Mouse (Mus musculus) CD4-positive, CD25-positive, alpha-beta regulatory T cell, adult 2 months (primary cell): ENCODE measurements around the gene Rbp1.

ENCODE experiments used
- DNase-seq: peaks from one replicate; pipeline ENCODE4 v3.0.0-alpha.2; 2012; ENCODE audit warnings: low read depth, low spot score

Gene Rbp1

DNA sequence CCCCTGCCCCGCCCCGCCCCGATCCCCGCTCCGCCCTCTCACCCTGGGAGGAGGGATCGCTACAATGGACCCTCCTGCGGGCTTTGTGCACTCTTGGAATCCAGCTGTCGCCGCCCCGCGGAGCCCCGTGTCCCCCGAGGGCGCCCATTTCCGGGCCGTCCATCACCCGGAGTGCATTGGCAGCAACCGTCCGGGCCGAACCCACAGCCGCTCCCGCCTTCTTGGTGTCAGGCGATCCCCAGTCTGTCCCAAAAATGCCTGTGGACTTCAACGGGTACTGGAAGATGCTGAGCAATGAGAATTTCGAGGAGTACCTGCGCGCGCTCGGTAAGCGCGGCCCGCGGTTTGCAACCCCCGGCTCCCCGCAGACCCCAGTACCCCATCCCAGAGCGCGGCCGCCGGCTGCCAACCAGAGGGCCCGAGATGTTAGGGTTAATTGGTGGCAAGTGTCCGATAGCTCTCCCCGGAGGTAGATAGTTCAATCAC lies 2.0 kb downstream of the Rbp1 start:
- DNase-seq, result peak; percentile 4

DNA sequence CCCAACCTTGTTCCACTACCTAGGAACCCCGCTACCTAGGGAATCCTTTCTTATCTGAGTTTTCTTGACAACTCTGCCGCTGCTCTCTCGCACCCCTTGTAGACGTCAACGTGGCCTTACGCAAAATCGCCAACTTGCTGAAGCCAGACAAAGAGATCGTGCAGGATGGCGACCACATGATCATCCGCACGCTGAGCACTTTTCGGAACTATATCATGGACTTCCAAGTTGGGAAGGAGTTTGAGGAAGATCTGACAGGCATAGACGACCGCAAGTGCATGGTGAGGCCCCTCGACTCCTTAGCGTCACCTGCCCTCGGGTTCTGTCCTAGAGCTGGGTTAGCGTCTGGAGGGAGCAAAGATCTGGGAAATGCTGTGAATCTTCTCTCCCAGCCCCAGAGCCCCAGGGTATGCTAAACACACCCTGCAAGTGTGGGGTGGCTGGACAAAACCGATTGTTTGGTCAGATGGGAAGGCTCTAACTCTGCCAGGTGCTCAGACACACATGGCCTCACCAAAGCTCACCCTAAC lies 2.7 kb downstream of the Rbp1 start:
- no peak for DNase-seq

DNA sequence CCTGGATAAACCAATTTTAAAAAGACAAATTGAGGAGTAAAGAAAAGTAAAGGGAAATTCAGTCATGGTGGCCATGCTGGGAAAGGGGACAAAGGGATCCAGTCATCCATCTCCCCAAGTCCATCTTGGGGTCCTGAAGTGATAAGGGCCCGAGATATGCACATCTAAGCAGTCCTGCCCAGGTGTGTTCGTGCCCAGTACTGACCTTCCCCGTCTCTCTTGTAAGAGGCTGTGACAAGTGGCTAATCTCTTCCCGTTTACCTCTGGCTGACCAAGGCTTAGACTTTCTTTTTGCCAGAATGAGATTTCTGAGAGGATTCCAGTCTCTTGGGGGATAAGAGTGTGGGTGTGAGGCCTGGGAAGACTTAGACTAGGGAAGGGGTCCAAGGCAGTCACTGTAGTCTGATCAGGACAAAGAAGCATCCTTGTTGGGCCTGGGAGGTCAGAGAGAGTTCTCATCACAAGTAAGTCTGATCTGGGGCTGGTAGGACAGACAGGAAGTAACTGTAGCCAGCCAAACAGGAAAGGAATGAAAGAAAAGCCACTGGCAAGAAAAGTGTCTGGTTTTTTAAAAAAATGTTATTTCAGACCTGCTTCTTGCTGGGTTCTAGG lies 5.3 kb downstream of the Rbp1 start:
- DNase-seq, result no peak

DNA sequence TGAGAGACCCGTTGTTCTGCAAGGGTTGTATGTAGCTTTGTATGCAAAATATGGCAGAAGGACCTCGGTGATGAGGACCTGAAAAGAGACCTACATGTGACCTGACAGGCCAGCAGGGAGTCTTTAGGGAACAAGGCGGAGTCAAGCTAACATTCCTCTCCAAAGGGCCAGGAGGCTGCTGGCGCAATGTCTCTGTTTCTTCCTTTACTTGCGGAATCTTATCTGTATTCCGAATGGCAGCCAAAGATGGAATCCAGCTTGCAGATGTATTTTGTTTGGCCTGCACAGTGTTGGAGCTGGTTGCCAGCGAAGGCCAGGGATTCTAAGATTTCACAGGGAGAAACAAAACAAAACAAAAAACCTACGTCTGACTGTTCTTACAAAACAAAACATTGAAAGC lies 6.0 kb downstream of the Rbp1 start:
- DNase-seq, result no peak

DNA sequence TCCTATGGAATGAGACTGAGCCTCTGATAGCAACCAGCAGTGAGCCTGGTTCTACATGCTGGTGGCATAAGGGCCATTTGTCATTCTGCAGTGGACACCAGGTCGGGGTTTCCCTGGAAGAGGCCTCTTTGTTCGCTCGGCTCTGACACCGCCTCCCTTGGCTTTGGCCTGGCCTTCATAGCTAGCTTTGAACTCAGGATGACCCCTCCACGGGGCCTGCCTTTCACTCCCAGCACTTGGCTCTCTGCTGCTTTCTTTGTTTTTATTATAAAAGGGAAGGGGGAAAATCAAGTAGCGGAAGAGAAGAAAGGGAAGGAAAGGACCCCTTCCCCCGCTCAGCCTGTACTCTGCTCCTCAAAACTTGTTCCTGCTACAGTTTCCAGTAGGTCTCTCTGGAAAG lies 7.0 kb downstream of the Rbp1 start:
- DNase-seq, result no peak

DNA sequence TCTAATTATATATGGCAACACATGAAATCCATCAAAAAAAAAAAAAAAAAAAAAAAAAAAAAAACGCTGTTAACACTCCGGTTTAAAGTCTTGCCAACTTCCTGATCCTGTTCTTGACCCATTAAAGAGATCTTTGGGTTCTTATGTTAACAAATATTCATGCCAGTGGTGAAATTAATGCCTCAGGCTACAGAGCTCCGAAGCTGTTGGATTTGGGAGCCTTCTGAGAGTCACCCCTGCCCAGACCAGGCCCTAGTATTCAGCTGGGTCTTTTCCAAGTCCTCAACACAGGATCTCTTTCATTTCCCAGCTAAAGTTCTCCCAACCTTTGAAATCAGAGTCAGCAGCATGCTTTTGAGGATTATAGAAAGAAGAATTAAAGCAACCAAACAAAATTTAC lies 7.8 kb downstream of the Rbp1 start:
- DNase-seq, result no peak

DNA sequence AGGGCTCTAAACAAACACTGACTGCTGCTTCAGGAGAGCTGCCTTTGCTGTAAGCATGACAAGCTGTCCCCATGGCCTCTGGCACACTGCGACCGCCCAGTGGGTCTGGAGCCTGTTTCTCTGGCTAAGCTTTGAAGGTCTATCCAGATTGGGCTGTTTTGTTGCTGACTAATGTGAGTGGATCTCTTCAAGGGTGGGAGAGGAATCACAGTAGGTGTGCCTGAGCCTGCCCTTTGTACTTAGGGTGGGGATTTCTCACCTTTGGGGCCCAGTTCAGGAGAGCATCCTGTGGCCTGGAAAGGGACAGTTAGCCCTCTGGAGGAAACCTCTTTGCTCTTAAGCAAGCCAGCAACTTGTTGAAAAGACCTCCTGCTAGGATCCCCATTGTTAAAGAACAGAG lies 10.3 kb downstream of the Rbp1 start:
- DNase-seq, result no peak

DNA sequence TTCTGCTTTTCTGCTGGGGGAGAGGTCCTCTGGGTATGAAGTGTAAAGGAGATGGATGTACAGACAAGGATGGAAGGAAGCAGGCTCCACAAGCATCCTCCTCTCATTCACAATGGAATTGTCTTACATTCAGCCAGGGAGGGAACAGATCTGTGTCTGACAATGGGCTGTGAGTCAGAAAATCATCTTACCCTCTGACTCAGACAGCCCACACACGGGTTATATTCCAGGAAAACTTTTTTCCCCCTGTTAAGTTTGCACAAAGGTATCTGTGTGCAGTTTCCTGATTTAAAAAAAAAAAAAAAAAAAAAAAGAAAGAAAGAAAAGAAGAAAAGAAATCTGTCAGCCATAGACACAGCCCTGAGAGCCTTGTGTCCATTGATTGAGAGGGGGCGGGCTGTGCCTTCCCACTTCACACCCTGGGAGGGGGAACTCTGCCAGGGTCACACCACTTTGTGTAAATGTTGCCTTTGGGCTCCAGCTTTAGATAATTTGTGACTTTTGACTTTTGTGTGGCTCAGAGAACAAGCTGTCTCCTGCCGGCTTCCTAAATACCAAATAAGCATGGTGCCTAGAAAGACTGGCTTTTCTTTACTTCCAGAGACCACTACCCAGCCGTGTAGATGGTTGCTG lies 11.3 kb downstream of the Rbp1 start:
- DNase-seq, result no peak

DNA sequence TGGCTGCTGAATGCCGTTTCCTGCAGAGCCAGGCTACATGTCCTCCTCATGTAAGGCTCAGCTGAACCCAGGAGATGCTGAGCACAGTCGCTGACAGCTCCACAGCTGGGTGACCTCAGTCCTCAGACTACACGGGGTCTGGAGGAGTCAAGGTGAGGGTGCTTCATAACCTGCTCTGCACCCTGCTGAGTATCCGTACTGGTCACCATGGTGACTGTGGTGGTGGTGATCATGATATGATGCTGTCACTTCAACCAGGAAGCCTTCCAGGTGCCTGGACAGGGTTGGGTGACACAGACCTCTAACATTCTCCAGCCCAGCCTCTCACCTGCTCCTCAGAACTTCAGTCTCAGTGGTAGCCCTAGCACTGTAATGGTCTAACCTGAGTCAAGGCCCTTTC lies 15.1 kb downstream of the Rbp1 start:
- no peak for DNase-seq

DNA sequence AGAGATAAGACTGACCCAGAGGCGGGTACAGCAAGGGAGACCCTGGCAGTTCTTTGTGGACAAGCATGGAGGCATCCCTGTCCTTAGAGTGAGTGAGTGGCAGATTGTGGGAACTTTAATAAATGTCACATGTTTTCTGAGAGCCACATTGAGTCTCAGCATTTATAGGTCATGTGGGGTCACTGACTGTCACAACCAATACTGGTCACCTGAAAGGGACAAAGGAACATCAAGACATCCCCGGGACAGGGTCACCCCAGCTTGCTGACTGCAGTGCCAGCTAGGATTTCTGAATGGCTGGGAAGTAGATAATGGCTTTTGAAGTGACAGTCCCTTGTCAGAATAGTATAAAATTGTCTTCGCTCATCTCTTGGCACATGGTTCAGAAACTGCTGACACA lies 16.3 kb downstream of the Rbp1 start:
- no peak for DNase-seq

DNA sequence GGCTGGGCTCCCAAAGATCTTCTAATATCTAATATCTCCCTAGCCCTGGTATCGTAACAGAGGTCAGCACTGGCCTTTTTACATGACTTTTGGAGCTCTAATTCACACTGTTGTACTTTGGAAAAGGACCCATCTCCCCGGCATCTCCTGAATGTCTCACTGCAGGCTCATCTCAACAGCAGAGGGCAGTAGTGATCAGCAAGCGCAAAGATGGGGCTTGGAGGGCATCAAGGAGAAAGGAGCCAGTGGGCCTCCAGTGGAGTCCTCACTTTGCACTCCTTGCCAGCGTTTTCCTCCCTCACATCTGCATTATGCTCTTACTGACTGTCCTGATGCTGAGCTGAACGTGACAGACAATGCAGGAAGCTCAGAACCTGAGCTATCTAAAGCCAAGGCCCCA lies 19.9 kb downstream of the Rbp1 start:
- no peak for DNase-seq

DNA sequence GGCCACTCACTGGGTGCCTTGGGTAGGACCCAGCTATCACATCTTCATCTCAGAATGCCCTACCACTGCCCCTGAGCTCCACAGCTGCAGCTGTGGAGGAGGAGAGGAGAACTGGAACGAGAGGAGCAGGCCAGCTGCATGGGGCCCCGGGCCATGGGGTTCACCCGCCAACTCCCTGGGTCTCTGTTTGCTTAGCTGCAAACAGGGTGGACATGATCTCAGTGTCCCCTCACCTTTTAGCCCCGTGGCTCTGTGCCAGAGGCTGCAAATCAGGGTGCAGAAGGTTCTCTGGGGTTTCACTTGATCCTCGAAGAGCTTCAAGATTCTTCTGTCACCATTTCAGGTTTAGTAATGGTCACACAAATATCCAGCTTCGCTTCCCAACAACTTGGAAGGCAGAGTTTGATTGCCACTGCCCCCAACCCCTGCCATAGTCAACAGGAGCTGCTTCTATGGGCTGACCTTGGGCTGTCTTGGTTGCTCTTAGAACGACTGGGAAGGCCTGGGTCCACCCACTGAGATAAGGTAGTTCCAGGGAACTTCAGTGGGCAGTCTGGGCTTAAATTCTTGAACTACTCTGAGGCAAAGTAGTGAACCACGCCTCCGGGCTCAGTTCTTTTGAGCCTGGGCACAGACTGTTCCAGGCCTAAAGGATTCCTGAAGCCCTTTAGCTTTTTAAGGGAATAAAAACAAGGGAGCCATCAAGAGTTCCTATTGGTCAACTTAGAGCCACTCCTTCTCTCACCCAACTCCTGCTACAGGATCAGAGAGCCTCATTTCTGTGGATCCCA lies 22.8 kb downstream of the Rbp1 start:
- no peak for DNase-seq

DNA sequence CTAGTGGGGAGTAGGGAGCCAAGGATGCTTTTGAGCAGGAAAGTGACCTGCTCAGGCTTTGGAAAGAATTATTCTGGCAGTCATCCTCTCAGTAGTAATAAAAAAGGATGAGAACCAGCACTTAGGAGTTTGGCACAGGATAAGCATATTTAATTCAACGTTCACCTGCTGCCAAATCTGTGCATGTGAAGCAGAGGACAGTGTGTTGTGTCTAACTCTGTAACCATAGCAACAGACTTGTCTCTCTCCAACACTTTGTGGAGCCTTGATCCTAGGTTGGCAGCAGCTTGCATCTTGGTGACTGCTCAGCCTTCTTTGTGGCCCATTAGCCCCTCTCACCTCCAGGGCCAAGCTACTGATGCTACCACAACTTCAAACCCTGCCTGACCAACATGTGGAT lies 28.2 kb downstream of the Rbp1 start:
- no peak for DNase-seq

DNA sequence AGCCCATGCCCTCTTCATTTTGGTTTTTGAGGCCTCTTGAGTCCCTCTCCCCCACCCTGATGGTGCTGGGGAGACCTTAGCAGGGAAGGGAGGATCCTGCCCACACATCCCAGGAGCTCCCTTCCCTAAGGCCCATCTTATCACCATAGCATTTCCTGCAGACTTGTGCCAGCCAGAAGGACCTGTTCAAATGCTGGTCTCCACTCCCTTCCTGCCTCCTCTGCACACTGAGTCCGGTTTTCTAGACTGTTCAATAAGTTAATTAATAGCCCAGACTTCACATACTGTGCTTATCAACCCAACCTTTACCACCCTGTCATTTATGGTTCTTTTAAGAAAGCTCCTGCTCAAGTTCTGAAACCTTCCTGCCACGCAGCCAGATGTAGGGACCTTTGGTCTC lies 43.9 kb downstream of the Rbp1 start:
- no peak for DNase-seq

DNA sequence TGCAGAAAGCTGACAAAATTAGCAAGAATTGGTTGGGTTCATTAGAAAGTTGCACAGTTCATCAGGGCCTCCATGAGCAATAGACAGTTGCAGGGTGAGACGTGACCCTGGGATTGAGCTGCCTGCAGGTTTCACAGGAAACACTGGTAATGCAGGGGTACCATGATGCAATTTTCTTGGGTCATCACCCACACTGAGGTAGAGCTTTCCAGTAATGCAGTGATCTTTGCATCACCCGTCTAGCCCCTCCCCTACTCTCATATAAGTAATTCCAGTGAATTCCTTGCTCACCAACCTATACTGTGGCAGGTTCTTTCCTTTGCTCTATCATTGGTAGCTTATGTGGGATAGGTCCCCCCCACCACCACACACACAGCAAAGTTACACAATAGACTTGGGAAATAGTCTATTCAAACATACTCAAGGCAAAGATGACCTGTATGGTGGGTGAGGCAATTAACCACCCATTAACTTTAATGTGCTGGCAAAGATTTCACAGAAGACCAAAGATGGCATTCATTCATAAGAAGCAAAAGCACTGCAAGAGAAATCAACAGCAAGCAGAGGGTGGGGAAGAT lies 57.5 kb downstream of the Rbp1 start:
- DNase-seq, result no peak

DNA sequence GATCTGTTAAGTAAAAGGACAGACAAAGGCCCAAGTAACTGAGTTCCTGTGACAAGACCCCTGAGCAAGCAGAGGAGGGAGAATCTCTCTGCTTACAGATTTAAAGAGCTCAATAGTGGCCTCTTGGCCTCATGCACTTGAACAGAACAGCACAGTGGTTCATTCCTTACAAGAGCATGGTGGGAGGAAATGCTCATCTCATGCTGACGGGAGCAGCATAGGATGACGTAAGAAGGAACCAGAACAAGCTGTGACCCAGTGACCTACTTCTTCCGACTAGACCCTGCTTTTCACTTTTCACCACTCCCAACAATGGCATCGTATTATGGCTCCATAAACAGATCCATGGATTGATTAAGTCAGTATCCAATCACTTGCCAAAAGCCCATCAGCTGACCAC lies 59.5 kb downstream of the Rbp1 start:
- DNase-seq, result no peak

DNA sequence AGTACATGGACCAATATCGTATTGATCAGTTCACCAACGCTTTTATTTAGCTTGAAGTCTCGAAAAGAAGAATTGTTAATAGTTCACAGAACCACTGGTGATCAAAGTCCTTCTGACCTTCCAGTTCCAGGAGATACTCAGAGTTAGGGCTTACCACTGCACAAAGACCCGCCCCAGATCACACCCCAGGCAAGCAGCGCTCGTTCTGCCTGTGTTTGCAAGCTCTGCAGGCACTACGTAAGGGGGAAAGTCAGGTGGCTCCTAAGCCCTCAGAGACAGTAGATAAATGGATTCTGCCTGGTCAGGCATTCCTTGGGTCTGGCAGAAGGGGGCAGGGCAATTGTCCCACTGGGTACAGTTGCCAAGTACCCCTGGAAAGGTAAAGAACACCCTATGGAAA lies 62.3 kb downstream of the Rbp1 start:
- DNase-seq, result no peak

DNA sequence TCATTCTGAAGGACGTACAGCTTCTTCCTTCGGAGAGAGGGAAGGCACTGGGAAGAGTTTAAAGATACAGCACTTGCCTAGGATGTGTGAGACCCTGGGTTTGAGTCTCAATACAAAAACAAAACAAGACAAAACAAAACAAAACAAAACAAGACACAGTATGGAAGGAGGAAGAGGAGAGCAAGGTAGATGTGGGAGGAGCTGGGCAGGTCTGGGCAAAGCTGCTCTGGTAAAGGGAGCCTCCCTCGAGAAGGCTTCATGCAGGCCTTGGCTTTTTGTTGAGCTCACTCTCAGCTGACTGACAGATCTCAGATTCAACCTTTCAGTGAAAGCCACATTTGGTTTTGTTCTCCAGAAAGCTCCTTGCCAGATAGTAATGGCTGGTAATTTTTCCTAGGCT lies 63.1 kb downstream of the Rbp1 start, which contains the start of gene Rbp2:
Gene Rbp2 (plus strand): TSS at position 301 of the 400 bp plus-strand sequence.
- DNase-seq, result no peak

DNA sequence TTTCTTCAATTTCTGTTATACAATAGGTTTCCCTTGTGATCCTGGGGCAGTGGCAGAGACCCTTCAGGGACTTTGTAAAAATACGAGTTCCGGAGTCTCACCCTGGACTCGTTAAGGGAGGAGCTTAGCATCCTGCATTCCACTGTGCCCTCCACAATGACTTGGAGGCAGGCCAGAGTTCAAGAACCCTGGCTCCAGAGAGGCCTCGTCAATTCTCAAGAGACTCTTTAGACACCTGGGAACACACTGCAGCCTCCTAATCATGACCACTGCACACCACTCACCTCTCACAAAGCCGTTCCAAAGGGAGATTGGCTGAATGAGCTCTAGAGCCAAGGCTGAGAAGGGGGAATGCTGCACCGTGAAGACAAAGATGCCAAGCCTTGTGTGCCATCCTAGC lies 64.5 kb downstream of the Rbp1 start:
- DNase-seq, result no peak

DNA sequence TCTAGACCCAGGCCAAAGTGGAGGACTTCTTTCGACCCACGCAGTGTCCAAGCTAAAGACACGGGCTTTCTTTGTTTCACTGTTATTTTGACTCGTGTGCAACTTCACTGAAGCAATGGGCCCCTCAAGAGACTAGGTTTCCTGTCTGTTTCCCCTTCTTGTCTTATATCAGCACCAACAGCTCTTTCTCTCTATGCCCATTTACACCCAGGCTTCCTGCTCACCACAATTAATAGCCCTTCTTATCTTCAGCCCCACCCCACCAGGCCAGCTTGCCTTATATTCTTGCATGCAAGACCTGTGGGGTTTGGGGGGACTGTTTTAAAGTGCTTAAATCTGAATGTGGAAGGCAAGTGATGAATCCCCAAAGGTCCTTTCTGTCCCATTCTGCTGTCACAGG lies 66.8 kb downstream of the Rbp1 start:
- no peak for DNase-seq

DNA sequence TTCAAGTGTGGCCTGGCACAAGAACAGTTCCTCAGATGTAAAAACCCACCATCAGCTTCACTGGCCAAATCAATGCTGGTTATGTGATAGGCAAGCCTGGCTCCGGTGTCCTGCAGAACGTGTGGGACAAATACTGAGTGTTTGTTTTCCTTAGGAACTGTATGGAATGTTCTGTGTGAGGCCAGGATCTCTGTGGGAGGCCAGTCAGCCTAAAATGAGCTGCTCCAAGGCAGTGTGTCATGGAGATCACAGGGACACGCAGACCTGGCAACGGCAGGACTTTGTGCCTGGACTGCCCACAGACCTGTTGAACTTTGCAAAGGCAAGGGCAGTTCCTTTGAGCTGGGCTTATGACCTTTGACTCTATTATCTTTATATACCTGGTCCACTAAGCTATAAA lies 67.4 kb downstream of the Rbp1 start:
- DNase-seq, result no peak

DNA sequence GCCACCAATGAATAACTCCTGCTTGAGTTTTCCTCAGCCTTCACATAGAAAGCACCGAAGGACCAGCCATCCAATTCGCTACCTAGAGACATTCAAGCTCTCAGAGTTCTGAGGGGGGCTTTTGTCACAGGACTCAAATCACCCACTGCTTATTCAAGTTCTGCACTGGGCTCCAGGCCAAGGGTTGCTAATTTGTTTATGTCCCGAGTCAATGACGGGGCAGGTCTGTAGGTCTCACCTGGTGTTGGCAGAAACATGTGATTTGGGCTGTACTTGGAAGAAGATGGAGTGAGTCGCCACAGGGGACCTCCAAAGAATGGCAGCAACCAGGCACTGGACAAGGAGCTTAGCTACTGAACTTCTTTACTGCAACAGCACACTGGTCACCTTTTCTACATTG lies 68.3 kb downstream of the Rbp1 start:
- no peak for DNase-seq
